Mouse (Mus musculus) yolk sac, embryonic 10.5 days (tissue): ENCODE measurements around the gene Hpdl.
"Not testable (repeated sequence)": the region's sequence is repeated elsewhere in the genome, so short reads cannot be mapped to it uniquely, and the experiment has no call there.

ENCODE experiments used
- DNase-seq: peaks from one replicate; pipeline ENCODE4 v3.0.0-alpha.2; 2017; ENCODE audit warnings: low spot score

Gene Hpdl

DNA sequence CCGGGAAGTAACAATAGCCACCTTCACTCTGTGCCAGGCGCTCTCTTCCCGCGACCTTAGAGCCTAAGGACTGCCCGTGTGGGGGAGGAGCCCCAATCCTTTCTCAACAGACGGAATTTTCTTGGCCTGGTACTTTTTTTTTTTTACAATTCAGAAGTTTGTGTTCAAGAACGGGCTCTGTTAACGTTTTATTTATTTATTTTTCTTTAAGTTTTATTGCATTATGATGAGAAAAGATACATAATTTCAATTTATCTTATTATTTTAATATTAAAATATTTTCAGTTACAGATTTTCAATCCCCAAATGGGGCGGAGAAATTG, at the start of gene Hpdl:
Hpdl (minus strand) TSS at position 14 of the 323 bp plus-strand sequence.
- DNase-seq: no peak

DNA sequence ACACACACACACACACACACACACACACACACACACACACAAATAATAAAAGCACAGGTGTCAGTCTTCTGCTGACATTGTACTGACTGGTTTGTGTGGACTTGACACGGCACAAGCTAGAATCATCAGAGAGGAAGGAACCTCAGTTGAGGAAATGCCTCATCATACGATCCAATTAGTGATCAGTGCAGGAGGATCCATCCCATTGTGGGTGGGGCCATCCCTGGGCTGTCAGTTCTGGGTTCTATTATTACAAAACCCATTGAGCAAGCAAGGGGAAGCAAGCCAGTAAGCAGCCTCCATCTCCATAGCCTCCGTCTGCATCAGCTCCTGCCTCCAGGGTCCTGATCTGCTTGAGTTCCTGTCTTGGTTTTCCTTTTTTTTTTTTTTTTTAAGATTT, 48.4 kb upstream of the Hpdl start:
- DNase-seq: no peak

DNA sequence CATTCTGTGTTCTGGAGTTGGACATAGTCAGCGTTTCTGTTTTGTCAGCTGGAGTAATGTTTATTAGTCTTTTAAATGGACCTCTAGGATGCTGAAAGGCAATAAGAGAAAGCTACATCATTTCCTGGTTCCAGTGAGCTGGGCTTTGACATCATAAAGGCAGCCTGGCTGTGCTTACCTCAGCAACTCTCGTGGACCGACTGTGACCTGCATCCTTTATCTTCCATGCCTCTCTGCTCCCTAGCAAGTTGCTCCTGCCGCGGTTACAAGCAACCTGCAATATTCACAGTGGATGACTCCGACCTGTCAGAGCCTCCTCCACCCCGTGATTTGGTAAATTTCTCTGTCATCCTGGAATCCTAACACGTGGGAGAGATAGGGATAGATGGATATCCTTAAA, 40.5 kb upstream of the Hpdl start:
- no peak for DNase-seq

DNA sequence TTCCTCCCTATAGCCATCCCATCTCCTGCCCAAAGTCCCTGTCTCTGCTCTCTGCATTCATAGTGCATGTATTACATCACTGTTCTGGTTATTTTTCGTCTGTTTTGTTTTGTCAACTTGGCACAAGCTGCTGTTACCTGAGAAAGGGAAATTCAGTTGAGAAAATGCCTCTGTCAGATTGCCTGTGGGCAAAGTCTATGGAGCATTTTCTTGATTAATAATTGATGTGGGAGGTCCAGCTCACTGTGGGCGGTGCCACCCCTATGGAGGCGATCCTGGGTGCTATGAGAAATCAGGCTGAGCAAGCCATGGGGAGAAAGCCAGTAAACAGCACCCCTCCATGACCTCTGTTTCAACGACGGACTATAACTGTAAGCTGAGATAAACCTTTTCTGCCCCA, 38.2 kb upstream of the Hpdl start:
- DNase-seq: no peak

DNA sequence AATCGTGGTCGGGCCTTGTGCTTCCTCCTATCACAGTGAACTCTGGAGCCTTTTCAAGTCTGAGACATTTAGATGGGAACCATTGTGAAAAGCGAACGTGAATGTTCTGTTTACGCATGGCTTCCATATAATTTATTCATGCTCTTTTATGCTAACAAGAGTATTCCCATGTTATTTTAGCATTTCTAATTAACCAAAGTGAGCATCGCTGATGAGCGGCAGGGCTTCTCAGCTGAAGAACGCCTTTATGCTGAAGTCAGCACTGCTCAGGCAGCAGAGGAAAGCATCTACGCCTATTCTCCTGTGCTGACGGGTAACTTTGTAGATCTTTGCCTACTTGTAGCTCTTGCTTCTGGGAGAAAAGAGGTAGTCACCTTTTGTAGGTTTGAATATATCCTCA, 35.7 kb upstream of the Hpdl start:
- DNase-seq: no peak

DNA sequence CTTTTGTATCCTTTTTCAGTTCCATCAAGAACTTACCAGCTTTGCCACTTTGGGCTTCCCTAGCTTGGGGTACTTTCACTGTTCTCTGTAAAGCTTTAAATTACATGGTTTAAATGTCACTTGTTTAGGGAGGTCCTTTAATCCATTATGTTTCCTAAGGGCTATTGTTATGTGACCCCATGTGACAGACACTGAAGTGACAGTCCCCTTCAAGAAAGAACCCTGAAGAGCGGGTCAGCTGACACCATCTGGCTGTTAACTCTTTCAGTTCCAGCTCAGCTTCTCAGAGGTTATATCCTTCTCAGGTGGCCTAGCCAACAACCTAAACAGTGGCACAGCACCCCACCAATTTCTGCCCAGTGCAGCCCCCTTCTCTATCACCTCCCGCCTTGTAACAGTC, 32.8 kb upstream of the Hpdl start:
- no peak for DNase-seq

DNA sequence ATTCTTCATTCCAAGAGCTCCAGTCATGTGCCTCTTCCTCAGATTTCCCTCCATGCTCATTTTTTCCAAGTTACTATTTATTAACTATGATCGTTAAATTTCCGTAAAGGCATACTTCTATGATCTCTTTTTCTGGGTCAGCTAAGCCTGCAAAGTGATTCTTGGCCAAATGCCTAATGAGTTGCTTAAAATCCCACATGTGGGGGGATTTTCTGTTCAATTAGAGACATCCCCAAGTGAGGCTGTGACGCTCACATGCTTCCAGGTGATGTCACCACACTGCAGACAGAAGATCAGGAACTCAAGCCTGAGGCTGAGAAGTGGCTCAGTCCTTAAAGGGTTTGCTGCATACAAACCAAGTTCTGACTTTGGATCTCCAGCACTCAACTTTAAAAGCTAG, 28.4 kb upstream of the Hpdl start:
- DNase-seq: no peak

DNA sequence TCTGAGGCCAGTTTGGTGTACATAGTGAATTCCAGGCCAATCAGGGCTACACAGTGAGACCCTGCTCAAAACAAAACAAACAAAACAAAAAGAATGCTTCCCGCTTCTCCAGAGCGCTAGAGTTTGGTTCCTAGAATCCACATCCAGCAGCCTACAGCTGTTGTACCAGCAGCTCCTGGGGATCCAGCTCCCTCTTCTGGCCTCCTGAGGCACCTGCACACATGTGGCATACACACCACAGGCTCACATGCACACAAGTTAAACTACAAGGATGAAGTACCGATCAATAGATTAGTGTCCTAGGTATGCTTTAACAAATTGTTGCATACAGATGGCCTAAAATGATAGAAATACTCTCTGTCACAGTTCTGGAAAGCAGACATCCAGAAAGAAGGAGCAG, 22.8 kb upstream of the Hpdl start:
- no peak for DNase-seq

DNA sequence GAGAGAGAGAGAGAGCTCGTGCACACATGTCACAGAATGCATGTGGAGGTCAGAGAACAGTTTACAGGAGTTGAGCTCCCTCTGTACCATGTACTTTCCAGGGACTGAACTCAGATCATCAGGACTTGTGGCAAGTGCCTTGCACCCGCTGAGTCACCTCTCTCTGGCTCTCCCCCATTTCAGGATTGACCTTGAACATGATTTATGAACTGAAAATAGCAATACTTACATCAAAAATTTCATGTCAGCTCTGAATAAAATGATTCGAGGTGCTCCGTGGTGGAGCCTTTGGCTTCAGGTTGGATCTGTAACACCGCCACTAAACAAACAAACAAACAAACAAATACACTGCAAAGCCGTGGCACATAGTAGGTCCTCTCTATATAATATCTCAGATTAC, 19.3 kb upstream of the Hpdl start:
- no peak for DNase-seq

DNA sequence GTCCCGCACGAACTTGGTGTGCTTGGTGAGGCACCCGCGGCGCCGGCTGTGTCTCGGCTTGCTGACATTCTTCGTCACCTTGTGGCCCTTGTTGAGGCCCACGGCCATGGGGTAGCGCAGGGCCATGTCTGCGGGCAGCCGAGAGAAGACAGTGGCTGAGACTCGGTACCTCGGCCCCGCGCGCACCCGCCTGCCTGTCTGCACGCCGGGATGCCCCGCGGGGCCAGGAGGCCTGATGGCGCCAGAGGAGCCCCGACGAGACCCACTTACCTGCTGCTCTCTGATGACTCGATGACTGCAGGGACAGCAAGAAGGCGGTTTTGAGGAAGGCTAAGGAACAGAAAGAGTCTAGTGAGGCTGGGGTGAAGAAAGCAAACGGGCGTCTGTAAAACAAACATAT, 18.6 kb upstream of the Hpdl start:
- DNase-seq: not testable (repeated sequence)

DNA sequence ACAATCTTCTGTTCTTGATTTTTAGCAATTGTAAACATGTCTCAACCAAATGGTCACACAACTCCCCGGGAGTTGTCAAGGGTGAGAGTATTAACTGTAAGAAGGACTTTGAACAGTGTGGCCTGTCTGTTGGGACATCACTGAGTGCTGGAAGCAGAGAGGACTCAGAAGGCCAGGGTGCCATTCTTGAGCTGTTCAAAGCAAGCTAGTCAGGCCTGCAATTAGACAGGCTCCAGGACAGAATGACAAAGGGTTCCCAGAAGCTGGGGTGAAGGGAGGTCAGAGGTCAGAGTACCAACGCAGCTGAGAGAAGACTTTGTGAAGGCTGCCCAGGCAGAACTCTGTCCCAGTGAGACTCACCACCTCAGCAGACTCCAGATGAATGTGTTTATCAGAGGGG, 17.5 kb upstream of the Hpdl start:
- DNase-seq: peak; percentile 60

DNA sequence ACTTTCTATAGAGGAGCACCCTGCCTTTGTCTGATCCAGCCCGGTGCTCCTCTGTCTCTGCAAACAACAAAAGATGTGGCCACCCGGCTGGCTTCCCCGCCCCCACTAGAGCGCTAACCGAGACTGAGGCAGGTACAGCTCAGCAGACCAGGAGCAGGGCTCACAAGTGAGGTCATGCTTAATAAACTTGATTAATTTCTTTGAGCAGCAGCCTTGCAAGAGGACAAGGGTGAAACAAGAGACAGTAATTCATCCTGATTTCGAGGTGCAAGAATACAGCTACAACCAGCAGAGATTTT, 8.5 kb upstream of the Hpdl start:
- DNase-seq: no peak

DNA sequence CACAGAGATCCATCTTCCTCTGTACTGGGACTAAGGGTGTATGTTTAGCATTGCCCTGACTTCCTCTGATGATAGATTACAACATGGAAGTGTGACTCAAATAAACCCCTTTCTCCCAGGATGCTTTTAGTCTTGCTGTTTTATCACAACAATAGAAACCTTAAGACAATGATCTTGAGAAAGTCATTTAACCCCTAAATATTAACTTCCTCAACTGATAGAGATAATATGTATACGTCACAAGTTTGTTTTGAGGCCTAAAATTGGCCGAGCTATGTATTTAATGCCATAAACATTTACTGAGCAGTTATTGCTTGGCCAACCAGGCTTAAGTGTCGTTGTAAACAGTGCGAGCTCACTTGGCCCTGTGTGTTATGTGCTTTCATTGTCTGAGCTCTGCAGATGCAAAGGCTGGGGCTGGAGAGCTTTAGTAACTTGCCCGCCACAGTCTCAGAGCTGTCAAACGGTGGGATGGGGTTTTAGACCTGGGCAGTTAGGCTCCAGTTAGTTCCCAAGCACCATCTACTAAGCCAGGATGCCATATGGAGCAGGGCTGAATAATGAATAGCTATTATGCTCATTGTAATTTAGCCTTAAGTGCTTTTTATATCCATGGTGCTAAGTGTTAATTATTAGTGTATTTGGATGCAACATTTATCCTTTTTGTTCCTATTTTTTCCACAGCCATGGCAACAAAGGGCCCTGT, 8.0 kb upstream of the Hpdl start:
- no peak for DNase-seq

DNA sequence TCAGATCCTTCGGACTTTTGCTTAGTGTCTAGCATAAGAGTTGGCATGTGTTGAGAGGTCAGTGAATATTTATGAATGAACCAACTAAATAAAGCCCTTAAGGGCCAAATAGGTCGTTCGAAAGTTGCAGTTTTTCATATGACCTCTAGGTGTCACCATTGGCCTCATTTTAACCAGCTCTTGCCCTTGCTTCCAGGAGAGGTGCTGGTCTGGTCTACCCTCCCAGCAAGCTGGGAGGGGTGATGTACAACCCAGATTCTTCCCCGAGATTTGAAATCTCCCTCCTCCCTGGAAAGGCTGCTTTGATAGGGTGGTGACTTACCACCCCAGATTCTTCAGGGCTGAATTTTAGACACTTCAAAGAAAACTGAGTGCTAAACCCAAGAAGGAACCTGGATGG, 6.3 kb upstream of the Hpdl start:
- peak; percentile 34 for DNase-seq

DNA sequence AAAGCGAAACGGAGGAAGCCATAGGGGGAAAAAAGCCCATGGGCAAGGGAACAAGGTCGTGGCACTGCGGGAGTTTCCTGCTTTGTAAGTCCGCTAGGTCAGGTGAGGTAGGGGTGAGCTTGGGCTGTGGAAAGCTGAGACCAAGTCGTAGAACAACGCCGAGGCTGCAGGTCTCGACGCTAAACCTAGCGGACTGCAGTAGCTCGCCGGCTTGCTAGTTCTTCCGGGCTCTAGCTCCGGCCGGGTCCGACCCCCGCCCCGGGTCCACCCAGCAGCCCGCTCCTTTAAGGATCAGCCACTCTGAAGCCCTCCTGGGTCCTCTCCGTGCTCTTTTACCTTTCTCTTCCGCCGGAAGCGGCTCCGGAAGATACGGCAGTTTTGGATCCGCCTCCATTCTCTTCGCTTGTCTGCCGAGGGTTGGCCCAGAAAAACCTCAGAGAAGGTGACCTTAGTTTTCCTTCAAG, 3.1 kb upstream of the Hpdl start:
- DNase-seq: peak; percentile 82

DNA sequence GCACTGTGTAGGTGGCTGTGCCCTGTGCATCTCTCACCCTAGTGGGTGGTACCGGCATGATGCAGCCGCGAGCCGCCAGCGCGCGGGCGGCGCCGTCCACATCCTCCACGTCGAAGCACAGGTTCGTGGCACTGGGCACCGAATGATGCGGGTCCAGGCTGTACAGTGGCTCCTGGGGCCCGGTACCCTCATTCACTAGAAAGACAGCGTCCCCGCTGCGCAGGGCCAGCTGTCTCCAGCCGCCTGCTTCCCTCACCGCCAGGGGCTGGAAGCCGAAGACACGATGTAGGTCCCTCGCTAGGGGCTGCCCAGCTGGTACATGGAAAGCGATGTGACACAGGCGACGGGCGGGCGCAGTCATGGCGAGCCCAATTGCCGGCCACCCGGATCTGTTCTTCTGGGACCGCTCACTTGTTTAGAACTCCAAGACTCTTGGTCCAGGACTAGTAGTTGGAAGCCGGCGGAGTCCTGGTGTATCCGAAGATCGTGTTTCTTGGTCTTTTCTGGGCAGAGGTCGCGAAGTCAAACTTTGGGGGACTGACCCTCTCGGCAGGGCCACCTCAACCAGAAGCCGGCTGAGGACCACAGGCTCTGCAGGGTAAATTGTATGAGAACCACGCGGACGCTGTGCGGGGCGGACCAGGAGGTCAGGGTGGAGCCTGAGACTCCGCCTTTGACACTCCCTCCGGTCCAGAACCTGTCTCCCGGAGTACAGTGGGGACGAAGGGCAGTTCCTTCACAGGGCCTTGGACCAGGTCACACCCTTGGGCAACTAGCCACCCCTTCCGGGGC, 409 bp downstream of the Hpdl start:
- DNase-seq: peak; percentile 83

DNA sequence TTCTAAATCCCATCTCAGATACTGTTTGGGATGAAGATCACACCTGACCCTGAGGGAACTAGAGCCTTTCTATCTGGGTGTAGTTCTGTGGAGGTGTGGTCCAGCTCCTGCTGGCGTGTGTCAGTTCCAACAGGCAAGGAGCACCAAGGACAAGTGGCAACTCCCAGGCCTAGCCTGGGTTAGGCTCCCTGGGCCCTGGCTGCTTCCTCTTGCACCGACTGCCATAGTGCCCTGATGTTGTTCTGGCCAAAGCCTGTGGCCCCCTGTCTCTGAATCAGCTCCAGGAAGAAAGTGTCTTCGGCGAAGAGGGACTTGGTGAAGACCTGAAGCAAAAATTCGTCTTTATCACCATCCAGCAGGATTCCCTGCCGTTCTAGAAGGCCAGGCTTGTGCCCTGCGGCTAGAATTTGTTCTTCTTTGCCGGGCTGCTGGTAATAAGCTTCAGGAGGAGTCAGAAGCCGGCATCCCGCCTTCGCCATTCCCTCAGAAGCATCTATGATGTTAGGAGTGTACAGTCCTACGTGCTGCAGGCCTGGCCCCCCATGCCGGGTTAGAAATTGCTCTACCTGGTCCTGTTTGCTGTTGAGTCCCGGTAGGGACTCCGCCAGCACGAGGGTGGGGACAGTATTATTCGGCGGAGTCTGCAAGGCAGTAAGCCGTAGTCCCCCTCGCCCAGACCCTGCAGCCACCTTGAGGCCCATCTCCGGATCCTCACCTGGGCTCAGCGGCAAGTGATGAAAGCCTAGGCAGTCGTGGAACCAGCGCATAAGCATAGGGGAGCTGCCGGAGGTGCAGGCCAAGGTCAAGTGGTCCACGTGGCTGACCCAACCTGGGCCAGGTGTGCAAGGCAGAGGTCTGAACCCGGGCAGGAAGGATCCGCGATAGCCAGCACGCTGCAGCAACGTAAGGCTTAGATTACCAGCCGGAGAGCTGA, 1.3 kb downstream of the Hpdl start:
- DNase-seq: no peak

DNA sequence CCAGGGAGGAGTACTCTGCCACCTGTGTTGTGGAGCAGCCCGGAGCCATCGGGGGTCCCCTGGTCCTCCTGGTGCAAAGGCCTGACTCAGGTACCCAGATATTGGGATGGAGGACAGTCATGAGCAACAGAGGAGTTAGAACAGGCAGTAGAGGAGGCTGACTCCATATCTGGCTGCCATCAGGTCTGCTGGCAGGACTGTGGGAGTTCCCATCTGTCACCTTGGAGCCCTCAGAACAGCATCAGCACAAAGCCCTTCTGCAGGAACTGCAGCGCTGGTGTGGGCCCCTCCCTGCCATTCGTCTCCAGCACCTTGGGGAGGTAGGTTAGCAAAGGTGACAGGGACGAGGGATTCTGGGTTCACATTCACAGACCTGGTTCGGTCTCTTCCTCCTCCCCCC, 4.0 kb downstream of the Hpdl start:
- DNase-seq: no peak

DNA sequence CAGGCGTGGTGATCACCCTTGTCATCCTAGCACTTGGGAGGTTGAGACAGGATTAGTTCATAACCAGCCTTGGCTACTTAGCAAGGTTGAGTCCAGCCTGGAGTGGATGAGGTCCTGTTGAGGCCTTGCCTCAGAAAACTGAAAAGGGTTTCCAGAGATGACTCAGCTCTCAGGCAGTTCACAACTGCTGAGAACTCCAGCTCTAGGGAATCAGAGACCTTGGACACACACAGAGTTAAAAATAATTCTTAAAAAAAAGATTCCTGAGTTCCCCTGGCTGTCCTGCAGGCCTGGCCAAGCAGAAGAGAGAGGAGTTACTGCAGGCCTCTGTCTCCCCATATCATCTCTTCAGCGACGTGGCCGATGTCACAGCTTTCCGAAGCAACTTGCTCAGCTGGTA, 6.2 kb downstream of the Hpdl start:
- DNase-seq: no peak

DNA sequence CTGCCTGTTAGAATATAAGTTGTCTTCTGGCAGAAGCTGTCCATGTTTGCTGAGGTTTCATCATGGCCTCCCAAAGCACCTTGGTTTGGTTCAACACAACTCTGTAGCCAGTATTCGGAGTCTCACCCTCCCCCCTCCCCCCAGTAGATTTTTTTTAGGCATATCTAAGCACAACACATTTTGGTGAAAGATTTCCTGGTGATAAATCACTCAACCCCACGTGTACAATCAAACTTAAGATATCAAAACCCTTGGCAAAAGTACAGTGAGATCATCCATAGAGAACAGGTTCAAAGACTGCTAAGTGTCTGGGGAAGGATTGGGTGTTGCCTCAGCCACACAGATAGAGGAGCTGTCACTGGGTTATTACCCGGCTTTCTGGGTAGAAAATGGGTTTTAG, 10.5 kb downstream of the Hpdl start:
- DNase-seq: no peak

DNA sequence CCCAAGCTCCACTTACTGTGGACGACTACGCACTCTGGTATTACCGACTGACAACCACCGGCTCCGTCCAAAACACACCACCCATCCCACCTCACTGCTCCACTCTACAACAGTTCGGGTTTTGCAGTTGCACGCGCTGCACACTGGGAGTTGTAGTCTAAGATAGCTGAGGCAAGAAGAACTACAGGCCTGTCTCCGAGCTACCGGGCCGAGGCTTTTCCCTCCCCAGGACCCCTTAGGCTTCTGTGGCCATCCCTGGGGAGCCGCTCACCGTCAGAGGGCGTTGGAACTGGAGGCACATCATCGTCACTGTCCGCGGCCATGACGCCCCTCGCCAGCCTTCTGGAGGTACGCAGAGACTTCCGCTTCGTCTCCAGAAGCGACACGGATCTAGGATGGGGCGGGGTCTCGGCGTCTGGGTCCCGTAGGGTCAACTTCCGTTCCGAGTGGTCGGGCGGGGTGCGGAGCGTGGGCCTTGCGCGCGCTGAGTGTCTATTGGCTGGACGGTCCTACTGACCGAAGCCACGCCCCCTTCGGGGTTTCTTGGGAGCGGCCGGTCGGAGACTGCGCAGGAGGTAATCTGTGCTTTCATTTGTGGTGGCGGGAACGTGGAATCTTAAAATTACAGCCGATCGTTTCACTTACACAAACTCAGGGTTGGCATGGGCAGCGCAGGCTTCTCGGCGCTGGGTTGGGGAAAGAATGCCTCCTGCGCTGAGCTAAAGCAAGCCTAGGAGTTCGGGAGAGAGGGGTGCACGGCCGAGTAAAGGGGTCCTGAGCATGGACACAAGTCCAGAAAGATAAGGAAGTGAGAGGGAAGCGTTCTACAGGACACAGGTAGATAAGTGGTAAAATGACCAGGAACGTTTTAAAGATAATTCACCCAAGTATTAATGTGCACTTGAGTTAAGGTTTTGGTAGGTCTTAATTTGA, 14.0 kb downstream of the Hpdl start, which contains the start of the genes Toe1 and Mutyh:
Toe1 (minus strand) TSS at position 444 of the 933 bp plus-strand sequence.
Mutyh (plus strand) TSS at position 527 of the 933 bp plus-strand sequence.
- DNase-seq: peak; percentile 99

DNA sequence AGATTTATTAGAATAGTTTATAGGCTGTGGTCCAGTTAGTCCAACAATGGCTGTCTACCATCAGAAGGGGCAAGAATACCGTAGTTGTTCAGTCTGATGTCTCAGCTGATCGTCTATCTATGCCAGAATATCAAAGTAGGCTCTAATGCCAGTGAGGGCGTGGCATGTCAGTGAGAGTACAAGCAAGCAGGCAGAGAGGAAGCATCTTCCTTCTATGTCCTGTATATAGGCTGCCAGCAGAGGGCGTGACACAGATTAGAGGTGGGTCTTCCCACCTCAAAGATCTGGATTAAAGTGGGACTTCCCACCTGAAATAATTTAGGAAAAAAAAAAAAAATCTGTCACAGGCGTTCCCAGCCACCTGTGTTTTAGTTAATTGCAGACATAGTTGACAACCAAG, 21.6 kb downstream of the Hpdl start:
- DNase-seq: no peak
